Mouse (Mus musculus): ENCODE results near the gene Mettl24.

DNA sequence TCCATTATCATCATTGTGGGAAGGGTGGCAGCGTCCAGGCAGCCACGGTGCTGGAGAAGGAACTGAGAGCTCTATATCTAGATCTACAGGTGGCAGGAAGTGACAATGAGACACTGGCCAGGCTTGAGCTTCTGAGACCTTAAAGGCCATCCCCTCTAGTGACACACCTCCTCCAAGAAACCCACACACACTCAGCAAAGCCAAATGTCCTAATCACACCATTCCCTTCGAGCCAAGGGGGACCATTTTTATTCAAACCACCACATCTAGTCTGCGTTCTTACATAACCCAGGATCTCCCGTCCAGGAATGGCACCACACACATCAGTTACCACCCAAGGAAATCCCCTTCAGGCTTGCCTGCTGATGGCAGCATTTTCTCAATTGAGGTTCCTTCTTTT is 40.0 kb upstream of the Mettl24 start:
- no peak for TF ChIP-seq POLR2A (IDR thresholded peaks at IDR 0.05; ENCODE audit: control insufficient read depth, low read depth, low read length)
- TF ChIP-seq CTCF (IDR thresholded peaks at IDR 0.05; ENCODE audit: control insufficient read depth, insufficient read depth, insufficient replicate concordance, low read depth, low read length) = no peak
